Mouse (Mus musculus) cerebellum, postnatal 4 days (tissue): ENCODE data around the gene Gpr19.
A peak's percentile ranks its signal among the peaks of the same experiment; 100 is the strongest.

Experiments
- DNase-seq, 2 experiments: peaks; one replicate each; pipeline ENCODE4 v3.0.0; 2022; ENCODE audit warnings: low spot score in 2 of 2, mixed read lengths in 1 of 2

Gene Gpr19

GRCm38 (mm10) chr6:134898095-134898965 lies at the start of gene Gpr19:
TSS of gene Gpr19 (minus strand) at chr6:134898578.
- peak; percentile 72 to 85 for DNase-seq

DNA sequence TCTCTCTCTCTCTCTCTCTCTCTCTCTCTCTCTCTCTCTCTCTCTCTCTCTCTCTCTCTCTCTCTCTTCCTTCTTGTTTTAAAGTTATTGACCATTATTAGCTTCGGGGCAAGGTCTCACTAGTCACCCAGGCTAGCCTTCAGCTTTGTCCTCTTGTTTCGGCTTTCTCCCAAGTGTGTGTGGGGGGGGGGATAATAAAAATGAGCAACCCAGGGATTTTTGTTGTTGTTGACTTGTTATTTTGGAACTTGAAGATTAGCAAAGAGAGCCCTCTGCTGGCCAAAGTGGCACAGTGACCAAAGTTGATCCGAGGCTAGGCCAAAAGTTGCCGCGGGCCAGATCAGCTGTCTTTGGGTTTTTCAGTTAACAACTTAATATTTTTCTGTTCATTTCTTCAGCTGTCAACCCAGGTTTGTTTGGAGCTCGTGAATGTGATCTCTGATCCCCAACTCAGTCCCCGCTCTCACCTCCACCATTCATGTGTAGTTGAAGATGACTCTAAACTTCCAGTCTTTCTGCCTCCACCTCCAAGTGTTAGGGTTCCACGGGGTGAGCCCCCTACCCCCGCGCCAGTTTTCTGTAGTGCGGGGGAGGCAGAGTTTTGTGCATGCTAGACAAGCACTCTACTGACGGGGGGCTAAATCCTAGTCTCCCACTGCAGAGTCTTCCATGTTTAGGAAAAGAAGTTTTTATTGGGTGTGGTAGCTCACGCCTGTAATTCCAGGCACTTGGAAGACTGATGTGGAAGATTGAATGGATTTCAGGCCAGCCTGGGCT lies 49.1 kb upstream of the Gpr19 start:
- peak; percentile 48 to 69 for DNase-seq

DNA sequence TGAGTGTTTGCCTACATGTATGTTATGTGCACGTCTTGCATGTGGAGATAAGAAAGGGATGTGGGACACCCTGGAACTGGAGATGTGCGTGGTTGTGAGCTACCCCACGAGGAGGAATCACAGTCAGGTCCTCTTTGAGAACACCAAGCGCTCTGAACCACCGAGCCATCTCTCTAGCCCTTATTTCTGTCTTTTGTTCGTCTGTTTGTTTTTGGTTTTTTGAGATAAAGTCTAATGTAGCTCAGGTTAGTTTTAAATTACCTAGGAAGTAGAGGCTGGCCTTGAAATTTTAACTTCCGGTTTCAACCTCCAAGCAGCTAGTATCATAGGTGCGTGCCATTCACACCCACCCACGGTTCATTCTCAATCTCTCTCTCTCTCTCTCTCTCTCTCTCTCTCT lies 48.5 kb upstream of the Gpr19 start:
- no peak for DNase-seq

- no peak for DNase-seq
Observed at GRCm38 (mm10) chr6:134946054-134946453, 47.7 kb upstream of the Gpr19 start.

DNA sequence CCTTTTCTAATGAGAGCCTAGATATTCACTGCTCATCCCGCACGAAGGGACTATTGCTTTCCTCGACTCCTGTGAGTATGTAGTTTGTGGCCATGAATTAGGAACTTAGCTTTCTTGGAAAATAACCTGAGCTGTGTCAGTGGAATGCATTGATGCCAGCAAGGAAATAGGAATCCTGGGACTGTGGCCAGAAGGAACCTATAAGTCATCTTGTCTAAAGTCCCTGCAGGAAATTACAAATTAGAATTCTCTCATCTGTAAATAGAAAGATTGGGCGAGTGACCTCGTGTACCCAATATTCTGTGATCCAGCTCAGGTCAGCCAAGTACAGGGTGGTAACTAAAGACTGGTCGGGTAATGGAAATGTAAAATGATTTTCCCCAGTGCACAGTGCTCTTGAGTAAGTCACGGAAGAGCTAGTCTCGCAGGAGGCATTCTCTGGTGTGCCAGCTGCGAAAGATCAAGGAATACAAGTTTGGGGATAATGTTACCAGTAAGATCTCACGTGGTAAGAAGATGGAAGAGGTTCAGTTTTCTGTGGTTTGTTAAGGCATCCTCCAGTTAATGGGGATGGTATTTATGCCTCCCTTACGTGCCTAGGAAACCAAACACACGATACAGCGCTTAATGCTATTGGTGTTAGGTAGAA lies 45.5 kb upstream of the Gpr19 start:
- no peak for DNase-seq

GRCm38 (mm10) chr6:134939781-134940180 lies 41.4 kb upstream of the Gpr19 start:
- no peak for DNase-seq

- no peak for DNase-seq
Observed at GRCm38 (mm10) chr6:134934305-134934704, 35.9 kb upstream of the Gpr19 start.

DNA sequence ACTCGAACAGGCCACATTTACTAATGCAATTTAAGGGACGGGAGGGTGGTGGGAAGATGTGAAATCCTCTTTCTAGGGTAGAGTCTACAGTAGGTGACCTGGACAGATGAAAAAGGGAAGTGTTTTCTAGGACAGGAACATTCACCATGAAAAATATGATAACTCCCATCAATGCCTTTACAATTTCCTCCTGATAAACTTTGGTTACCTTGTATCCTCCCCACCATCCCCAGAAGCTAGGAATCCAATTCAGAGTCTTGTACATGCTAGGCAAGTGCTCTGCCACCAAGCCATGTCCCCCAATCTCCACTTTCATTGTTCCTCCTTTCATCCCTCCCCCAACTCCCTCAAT lies 34.8 kb upstream of the Gpr19 start:
- no peak for DNase-seq

DNA sequence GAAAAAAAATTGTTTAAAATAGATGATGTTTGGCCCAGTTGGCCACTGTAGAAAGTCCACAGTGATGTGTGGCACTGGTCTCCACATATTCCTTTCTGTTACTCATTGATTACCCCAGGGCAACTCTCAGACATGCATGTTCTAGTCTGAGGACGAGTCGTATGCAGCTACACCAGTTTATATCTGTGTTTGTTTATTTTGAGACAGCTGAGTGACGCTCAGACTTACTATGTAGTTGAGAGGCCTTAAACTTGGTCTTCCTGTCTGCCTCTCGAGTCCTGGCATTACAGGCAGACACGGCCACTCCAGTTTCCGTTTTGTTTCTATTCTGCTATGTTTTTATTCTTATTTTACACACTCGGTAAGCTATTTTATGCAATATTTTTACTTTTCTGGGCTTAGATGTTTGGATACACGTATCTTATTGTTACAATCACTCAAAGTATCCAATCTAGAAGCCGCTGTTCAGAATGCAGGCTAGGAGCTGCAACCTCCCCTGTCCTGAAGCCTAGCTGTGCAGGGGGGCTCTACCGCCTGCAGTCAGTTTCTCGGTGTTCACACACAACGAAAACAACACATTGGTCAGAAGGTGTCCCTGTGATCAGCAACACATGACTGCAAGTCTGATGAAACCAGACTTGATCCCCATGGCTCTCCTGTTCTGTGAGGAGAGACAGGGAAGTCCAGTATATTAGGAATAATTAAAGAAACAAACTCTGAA lies 34.3 kb upstream of the Gpr19 start:
- no peak for DNase-seq

DNA sequence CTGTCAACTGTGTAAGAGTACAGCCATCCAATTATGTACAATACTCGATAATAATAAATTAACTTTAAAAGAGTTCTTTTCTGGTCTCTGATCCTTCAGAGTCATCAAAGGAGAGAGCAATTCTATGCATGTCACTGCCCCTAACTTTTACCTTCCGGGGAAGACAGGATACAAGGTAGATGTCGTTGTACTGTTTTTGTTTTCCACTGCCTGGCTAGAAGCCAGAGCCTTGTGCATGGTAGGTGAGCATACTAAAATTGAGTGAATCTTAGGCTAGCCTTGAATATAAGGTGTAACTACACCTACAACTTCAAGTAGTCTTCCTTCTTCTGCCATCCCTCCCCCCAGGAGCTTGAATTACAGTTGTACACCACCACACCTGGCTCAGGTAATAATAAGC lies 32.8 kb upstream of the Gpr19 start:
- DNase-seq: no peak

DNA sequence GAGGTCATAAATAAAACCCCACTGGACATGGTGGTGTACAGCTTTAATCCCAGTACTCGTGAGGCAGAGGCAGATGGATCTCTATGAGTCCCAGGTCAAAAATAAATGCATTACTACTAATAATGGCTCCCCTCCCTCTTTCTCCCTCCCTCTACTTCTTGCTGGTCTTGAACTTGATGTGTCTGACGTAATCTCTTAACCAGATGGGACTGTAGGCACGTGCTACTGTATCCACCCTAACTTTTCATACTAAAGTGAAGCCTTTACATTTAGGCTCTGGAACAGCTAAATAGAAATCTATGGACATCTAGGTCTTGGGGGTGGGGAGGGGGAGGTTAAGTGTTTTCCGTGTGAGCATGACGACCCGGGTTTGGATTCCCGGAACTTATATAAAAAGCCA lies 32.0 kb upstream of the Gpr19 start:
- DNase-seq: no peak

DNA sequence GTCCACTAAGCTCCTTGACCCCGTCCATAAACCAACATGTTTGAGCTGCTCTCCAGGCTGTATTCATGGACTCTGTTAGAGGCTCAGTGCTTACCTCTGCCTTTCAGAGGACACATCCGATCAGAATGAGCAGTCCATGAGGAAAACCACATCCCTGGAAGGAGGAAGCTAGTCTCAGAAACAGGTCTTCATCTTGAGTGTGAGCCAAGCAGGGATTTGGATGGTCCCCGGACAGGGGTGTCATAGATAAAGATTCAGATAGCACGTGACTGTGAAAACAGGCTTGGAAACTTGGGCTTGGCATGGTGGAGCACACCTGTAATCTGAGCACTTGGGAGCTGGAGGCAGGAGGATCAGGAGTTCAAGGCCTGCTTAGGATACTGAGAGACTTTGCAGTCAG lies 31.5 kb upstream of the Gpr19 start:
- DNase-seq: no peak

GRCm38 (mm10) chr6:134928889-134929310 lies 30.5 kb upstream of the Gpr19 start:
- DNase-seq: peak in 1 of 2 experiments; percentile 36

- peak; percentile 49 to 83 for DNase-seq
Observed at GRCm38 (mm10) chr6:134928096-134928888, 29.9 kb upstream of the Gpr19 start.

- no peak for DNase-seq
Observed at GRCm38 (mm10) chr6:134927595-134928095, 29.3 kb upstream of the Gpr19 start.

DNA sequence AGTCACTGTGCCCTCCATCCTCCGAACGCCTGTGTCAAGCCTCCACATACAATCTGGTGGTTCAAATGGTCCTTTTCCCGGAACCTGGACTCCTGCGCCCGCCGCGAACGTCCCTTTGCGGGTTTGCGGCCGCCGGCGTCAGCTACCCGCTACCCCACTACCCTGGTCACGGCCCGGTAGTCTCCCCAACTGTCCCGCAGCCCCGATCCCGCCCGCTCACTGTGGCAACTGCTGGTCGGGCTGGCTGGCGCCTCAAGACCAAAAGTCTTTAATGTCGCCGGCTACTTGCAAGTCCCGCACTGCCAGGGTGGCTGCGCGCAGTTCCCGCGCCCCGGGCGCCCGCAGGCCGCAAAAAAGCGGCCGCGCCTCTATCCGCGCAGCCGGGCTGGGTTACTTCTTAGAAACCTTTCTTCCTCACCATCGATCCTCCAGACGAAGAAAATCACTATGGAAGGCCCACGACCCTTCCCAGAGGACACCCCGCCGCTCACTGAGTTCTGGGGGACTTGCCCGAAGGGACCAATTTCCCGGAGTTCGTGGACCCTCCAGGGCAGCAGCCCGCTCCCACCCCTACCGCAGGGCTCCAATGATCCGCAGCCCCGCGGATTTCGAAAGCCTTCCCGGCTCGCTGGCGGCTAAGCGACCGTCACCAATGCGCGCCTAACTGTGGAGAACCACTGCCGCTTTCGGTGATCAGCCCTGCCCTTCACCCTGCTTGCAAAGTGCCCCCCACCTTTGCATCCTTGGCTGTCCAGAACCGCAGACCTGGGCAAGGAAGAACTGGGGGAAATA lies 28.6 kb upstream of the Gpr19 start:
- peak in 1 of 2 experiments; percentile 46 for DNase-seq

DNA sequence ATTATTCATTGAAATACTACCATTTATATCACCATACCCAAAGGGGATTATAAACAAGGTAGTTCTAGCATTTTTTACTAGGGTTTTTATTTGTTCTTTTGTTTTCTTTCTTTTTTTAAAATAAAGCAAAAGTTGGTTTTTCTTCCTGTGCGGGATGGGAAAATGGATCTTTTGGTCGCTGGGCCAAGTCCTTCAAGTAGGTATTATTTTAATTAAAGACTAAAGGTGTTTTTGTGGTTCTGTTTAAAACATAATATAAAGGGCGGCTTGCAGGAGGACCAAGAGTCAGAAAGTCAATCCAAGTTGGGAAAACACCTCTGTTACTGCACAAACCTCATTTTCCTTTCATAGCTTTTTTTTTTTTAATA lies 27.9 kb upstream of the Gpr19 start:
- no peak for DNase-seq

- DNase-seq: no peak
Observed at GRCm38 (mm10) chr6:134925673-134926337, 27.4 kb upstream of the Gpr19 start.

- no peak for DNase-seq
Observed at GRCm38 (mm10) chr6:134924262-134924661, 25.9 kb upstream of the Gpr19 start.
